Mouse (Mus musculus) ES-Bruce4 (cell line): ENCODE measurements around the gene Tanc1. TPM values are rescaled to one million over a fixed set of nuclear protein-coding genes. Genes with fewer than 3 reads are reported as not detected.

Source experiments
- H3K27ac ChIP-seq: 2 replicates; pipeline ENCODE4 v1.5.1; 2012; ENCODE audit warnings: low read length, inconsistent platforms; ENCODE audit not compliant: insufficient read depth
- H3K27me3 ChIP-seq: 2 replicates; pipeline ENCODE4 v1.6.1; 2012; ENCODE audit warnings: mild to moderate bottlenecking, low read length, inconsistent platforms; ENCODE audit not compliant: control insufficient read depth, poor library complexity, insufficient read depth, severe bottlenecking
- H3K36me3 ChIP-seq: 2 replicates; pipeline ENCODE4 v1.6.1; 2012; ENCODE audit warnings: inconsistent platforms, mild to moderate bottlenecking, low read length, moderate library complexity; ENCODE audit not compliant: control insufficient read depth, poor library complexity, insufficient read depth, severe bottlenecking
- H3K4me1 ChIP-seq: one replicate; pipeline ENCODE4 v1.8.1; 2011; ENCODE audit warnings: low read length; ENCODE audit not compliant: control insufficient read depth, insufficient read depth
- H3K4me3 ChIP-seq: 2 replicates; pipeline ENCODE4 v1.5.1; 2011; ENCODE audit warnings: low read depth, mild to moderate bottlenecking, low read length
- H3K9ac ChIP-seq: 2 replicates; pipeline ENCODE4 v1.6.1; 2012; ENCODE audit warnings: low read depth, mild to moderate bottlenecking, inconsistent platforms; ENCODE audit not compliant: poor library complexity, severe bottlenecking
- H3K9me3 ChIP-seq: replicated peaks from 2 replicates; pipeline ENCODE4 v1.6.1; 2012; ENCODE audit warnings: mild to moderate bottlenecking, low read length, inconsistent platforms; ENCODE audit not compliant: control insufficient read depth, poor library complexity, insufficient read depth, severe bottlenecking
- CTCF ChIP-seq: IDR thresholded peaks from one replicate; pipeline ENCODE4 v1.8.1; 2011; ENCODE audit warnings: low read depth, low read length
- EP300 ChIP-seq: IDR thresholded peaks from 2 replicates; pipeline ENCODE4 v1.6.1; 2011; ENCODE audit warnings: low read depth, low read length; ENCODE audit not compliant: insufficient read depth
- POLR2A ChIP-seq: IDR thresholded peaks from one replicate; pipeline ENCODE4 v1.8.1; 2011; ENCODE audit warnings: low read length; ENCODE audit not compliant: insufficient read depth
- polyA plus RNA-seq: library from polyadenylated mRNA; stranded (reverse); fragments of >200 nt; gene quantifications from 2 replicates; pipeline ENCODE4 v1.2.4, GENCODE M21; 2011; ENCODE audit warnings: low read depth; ENCODE audit not compliant: missing spikeins, insufficient read depth, insufficient read length

Gene Tanc1
- polyA plus RNA-seq, 1 experiment = 62.4 TPM

DNA sequence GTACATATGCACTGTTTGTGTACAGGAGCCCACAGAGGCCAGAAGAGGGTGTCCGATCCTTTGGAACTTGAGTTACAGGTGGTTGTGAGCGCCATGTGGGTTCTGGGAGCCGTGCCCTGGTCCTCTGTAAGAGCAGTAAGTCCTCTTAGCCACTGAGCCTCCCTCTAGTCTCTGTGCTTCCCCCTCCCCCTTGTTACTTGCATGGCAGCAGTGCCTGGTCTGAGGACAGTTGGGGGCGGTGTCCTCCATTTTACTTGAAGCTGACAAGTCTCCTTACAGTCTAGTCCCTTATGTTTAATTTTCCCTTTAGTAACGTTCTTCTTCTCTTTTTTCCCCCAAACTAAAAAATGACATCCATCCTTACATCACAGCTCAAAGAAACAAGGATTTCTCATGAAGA, 8.8 kb downstream of the Tanc1 start:
- TF ChIP-seq EP300 (0 out of 2 replicates have a peak, but pooled peaks have one; percentile 8), CTCF (peak; percentile 47), POLR2A (no peak)
- no peaks in the 10 kb centered on the region for H3K36me3 ChIP-seq
- peaks cover 5% of the 10 kb centered on the region for H3K4me1 ChIP-seq
- H3K9me3 ChIP-seq = no peaks in the 10 kb centered on the region
- no peak overlapping the region for H3K9ac ChIP-seq
- H3K27ac ChIP-seq = peak overlapping the region; percentile 8; the same call in 1 of the 2 replicates
- no peak overlapping the region for H3K4me3 ChIP-seq
- H3K27me3 ChIP-seq = no peaks in the 10 kb centered on the region

DNA sequence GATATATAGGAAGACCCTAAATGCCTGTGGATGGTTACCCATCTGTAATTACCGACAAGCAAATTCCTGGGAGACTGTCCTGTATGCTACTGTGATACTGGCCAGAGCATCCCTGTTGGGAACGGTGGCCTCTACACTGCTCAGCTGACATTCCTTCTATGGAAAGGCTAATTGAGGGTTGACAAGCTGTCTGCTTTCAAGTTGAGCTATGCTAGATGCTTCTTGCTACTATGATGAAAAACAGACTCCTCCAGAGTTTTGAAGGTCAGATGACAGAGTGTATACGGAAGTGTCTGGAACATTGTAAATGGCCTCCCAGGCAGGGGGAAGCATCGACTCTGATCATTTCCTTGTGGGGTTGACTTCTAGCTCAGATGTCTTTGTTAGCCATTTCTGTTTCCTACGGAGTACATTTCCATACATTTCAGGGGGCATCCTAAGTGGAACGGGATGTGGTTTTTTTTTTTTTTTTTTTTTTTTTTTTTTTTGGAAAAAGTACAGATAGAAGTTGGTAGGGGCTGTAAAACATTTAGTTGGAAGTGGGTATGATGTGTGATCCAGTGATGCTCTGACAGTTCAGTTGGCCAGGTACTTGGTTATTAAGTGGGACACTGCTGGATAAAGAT, 10.8 kb downstream of the Tanc1 start:
- Histone ChIP-seq H3K27ac (peak overlapping the region; percentile 87), H3K9me3 (no peaks in the 10 kb centered on the region), H3K27me3 (no peaks in the 10 kb centered on the region), H3K36me3 (no peaks in the 10 kb centered on the region), H3K9ac (no peak overlapping the region), H3K4me1 (peaks cover 3% of the 10 kb centered on the region), H3K4me3 (no peak overlapping the region)
- TF ChIP-seq EP300 (peak; percentile 59; the same call in 1 of the 2 replicates), POLR2A (no peak), CTCF (no peak)

DNA sequence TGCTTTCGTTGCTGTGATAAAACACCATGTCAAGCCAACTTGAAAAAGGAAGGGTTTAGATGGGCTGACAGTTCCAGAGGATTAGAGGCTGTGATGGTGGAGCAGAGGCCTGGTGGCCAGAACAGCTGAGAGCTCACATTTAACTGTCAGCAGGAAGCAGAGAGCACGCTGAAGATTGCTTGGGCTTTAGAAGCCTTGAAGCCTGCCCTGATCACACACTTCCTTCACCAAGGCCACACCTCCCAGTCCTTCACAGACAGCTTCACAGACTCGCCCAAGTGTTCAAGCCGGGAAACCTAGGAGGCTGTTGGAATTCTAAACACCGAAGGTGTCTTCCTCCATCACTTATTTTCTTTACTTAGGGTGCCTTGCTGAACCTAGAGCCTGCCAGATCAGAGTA, 12.0 kb downstream of the Tanc1 start:
- TF ChIP-seq EP300 (no peak), POLR2A (no peak), CTCF (no peak)
- peaks cover 3% of the 10 kb centered on the region for H3K4me1 ChIP-seq
- H3K36me3 ChIP-seq = no peaks in the 10 kb centered on the region
- no peaks in the 10 kb centered on the region for H3K9me3 ChIP-seq
- no peaks in the 10 kb centered on the region for H3K27me3 ChIP-seq
- H3K9ac ChIP-seq = no peak overlapping the region
- H3K4me3 ChIP-seq = no peak overlapping the region
- H3K27ac ChIP-seq = peak overlapping the region; percentile 87

DNA sequence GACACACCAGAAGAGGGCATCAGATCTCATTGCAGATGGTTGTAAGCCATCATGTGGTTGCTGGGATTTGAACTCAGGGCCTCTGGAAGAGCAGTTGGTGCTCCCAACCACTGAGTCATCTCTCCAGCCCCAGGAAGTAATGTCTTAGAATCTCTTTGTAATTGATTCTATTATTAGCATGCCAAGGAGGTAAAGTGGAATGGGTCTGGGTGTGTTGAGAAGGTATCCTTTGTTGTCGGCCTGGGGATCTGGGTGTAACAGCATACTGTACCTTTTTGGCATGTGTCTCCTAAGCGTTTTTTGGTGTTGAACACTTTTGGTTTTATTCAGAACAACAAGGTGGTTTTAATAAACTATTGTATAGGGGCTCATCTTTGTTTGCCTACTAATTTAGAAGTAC, 13.6 kb downstream of the Tanc1 start:
- peaks cover 6% of the 10 kb centered on the region for H3K4me1 ChIP-seq
- H3K27ac ChIP-seq = peak overlapping the region; percentile 25; the same call in 1 of the 2 replicates

DNA sequence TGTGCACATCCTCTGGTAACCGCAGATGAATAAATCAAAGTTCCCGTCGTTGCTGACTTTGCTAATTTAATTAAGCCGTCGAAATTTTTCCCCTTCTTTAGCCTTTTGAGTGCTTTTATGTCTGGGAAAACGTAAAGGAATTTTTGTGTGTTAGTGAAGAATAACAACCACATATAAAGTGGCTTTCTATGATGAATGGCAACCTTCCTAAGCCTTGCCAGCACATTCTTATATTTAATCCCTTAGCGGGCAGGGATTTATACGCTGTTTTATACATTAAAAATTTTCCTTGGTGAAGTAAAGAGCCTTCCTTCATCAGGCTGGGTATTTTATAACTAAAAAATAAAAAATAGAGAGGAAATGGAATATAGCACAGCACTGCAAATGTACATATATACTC, 14.1 kb downstream of the Tanc1 start:
- Histone ChIP-seq H3K4me3 (no peak overlapping the region), H3K27me3 (no peaks in the 10 kb centered on the region), H3K9me3 (no peaks in the 10 kb centered on the region), H3K4me1 (peaks cover 6% of the 10 kb centered on the region), H3K27ac (no peak overlapping the region), H3K9ac (no peak overlapping the region), H3K36me3 (no peaks in the 10 kb centered on the region)
- TF ChIP-seq EP300 (no peak), POLR2A (no peak), CTCF (no peak)

More for the DNA sequence above, 13.6 kb downstream of the Tanc1 start:
- H3K27me3 ChIP-seq = no peaks in the 10 kb centered on the region
- no peaks in the 10 kb centered on the region for H3K9me3 ChIP-seq
- no peaks in the 10 kb centered on the region for H3K36me3 ChIP-seq
- TF ChIP-seq EP300 (no peak), CTCF (no peak), POLR2A (no peak)
- no peak overlapping the region for H3K4me3 ChIP-seq
- H3K9ac ChIP-seq = no peak overlapping the region

DNA sequence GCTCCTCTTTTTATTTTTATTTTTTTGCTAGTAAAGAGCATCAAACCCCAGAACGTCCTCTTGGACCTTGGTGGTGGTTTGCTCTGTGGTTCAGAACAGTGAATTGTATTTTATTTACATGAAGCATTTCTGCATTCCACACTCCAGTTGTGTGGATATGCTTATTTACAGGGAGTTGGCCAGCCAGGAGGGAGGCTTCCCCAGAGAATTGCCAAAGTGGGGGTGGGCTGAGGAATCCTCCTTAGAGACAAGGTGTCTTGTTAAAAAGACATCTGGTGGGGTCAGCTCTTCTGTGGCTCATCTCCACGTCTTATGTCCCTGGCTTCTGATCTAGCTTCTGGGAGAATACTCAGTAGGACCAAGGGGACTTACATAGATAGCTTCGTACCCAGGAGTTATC, 14.6 kb downstream of the Tanc1 start:
- Histone ChIP-seq H3K27me3 (no peaks in the 10 kb centered on the region), H3K9ac (no peak overlapping the region), H3K4me1 (peaks cover 8% of the 10 kb centered on the region), H3K9me3 (no peaks in the 10 kb centered on the region), H3K4me3 (no peak overlapping the region), H3K36me3 (no peaks in the 10 kb centered on the region), H3K27ac (peak overlapping the region; percentile 60)
- TF ChIP-seq POLR2A = no peak
- peak; percentile 60; the same call in 1 of the 2 replicates for TF ChIP-seq EP300
- no peak for TF ChIP-seq CTCF
